Mouse (Mus musculus) bone marrow, adult 2 months (tissue): ENCODE measurements around the gene Camta1. TPM values are rescaled to one million over a fixed set of nuclear protein-coding genes. Genes with fewer than 3 reads are reported as not detected.

Experiments
- H3K27ac ChIP-seq: fragments of 200-500 bp; 2 replicates; pipeline ENCODE4 v1.5.1; 2012; ENCODE audit warnings: low read depth, mild to moderate bottlenecking, control low read depth, inconsistent platforms, low read length; ENCODE audit not compliant: control insufficient read depth, poor library complexity, insufficient read depth
- H3K4me1 ChIP-seq: fragments of 200-500 bp; 2 replicates; pipeline ENCODE4 v1.6.1; 2011; ENCODE audit warnings: low read length; ENCODE audit not compliant: control insufficient read depth, insufficient read depth
- H3K4me3 ChIP-seq: fragments of 200-500 bp; replicated peaks from 2 replicates; pipeline ENCODE3; 2011; ENCODE audit warnings: mild to moderate bottlenecking, low read depth, low read length, control low read depth; ENCODE audit not compliant: control insufficient read depth
- CTCF ChIP-seq: fragments of 200-500 bp; IDR thresholded peaks from 2 replicates; pipeline ENCODE4 v1.5.1; 2011; ENCODE audit warnings: low read length, control low read depth; ENCODE audit not compliant: control insufficient read depth, insufficient read depth
- POLR2A ChIP-seq: fragments of 200-500 bp; IDR thresholded peaks from 2 replicates; pipeline ENCODE4 v1.6.1; 2011; ENCODE audit warnings: low read depth, mild to moderate bottlenecking, control low read depth, low read length, borderline replicate concordance; ENCODE audit not compliant: control insufficient read depth
- WGBS: fragments of 180-500 bp; shearing (Covaris S2); methylation state at CpG from one replicate; pipeline ENCODE4 v1.1.7; 2018; 5-methylcytosine and 5-hydroxymethylcytosine counted together
- polyA plus RNA-seq: library from polyadenylated mRNA; stranded (reverse); fragments of >200 nt; gene quantifications from 2 replicates; pipeline ENCODE4 v1.2.4, GENCODE M21; 2011; ENCODE audit warnings: low replicate concordance; ENCODE audit not compliant: missing spikeins, insufficient read depth, insufficient read length

Gene Camta1
- polyA plus RNA-seq, 1 experiment, result 26.6 TPM

DNA sequence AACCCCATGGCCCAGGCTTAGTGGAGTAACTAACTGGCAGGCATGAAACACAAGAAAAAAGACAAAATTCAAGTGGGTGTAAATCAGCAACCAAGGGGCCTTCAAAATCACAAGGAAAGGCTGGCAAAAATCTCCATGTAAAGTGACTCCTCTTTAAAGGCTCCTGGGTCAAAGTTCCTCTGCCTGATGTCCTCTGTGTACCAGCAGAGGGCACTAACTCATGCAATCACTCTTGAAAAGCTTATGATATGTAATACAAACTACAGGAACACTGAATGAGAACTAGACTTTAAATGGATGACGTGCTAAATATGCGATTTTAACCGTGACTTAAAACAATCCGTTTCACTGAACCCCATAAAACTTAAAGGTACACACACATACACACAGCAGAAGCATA, 83.2 kb downstream of the Camta1 start:
- no peak overlapping the region for H3K4me3 ChIP-seq
- H3K27ac ChIP-seq, result no peak overlapping the region
- 49% methylated on average over 4 of the region's 4 CpGs for WGBS
- no peak for TF ChIP-seq CTCF
- no peak for TF ChIP-seq POLR2A
- H3K4me1 ChIP-seq, result no peaks in the 10 kb centered on the region

GRCm38 (mm10) chr4:151777451-151777850, 84.2 kb downstream of the Camta1 start:
- no peak overlapping the region for H3K4me3 ChIP-seq
- WGBS, result 87% methylated on average over 6 of the region's 6 CpGs
- no peak overlapping the region for H3K27ac ChIP-seq
- no peaks in the 10 kb centered on the region for H3K4me1 ChIP-seq
- TF ChIP-seq POLR2A (no peak), CTCF (no peak)

DNA sequence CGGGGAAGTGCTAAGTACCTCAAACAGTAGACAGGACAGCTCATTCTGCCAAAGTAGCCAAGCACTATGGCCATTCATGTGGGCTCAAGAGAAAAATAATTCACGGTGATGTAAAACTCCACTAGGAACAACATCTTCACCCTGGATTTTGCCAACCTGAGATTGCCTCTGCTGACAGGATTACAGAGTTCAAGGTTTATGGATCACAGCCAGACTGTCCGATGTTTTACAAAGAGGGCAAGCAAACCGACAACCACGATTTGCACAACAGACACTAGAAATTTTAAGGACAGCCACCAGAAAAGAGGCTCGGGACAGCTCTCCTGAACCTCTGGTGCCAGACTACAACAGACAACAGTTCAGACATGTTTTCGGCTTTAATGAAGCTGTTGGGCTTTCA, 86.2 kb downstream of the Camta1 start:
- WGBS, result 89% methylated on average over 7 of the region's 7 CpGs
- no peak overlapping the region for H3K27ac ChIP-seq
- TF ChIP-seq POLR2A (no peak), CTCF (no peak)
- H3K4me3 ChIP-seq, result no peak overlapping the region
- no peaks in the 10 kb centered on the region for H3K4me1 ChIP-seq

DNA sequence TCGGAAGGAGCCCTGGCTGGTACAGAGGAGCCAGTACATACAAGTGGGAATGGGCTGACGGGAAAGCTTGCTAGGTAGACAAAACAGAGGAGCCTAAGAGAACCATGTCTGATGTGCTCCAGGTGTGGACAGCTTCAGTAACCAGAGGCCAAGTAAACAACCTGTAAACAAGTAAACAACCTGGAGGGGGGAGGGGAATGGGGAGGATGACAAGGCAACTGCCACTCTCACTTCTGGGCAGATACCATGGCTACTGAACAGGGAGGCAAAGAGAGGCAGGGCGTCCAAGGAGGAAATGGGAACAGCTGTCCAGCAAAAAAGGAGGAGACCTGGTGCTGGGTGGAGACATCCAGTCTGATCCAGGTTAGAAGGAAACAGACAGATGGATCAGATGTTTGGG, 88.0 kb downstream of the Camta1 start:
- 86% methylated on average over 3 of the region's 3 CpGs for WGBS

GRCm38 (mm10) chr4:151773007-151773406, 88.7 kb downstream of the Camta1 start:
- H3K4me1 ChIP-seq, result no peaks in the 10 kb centered on the region
- no peak overlapping the region for H3K27ac ChIP-seq
- WGBS, result 73% methylated on average over 5 of the region's 5 CpGs
- TF ChIP-seq CTCF (no peak), POLR2A (no peak)
- no peak overlapping the region for H3K4me3 ChIP-seq

More for the DNA sequence above, 88.0 kb downstream of the Camta1 start:
- Histone ChIP-seq H3K27ac (no peak overlapping the region), H3K4me3 (no peak overlapping the region), H3K4me1 (no peaks in the 10 kb centered on the region)
- TF ChIP-seq CTCF (no peak), POLR2A (no peak)

DNA sequence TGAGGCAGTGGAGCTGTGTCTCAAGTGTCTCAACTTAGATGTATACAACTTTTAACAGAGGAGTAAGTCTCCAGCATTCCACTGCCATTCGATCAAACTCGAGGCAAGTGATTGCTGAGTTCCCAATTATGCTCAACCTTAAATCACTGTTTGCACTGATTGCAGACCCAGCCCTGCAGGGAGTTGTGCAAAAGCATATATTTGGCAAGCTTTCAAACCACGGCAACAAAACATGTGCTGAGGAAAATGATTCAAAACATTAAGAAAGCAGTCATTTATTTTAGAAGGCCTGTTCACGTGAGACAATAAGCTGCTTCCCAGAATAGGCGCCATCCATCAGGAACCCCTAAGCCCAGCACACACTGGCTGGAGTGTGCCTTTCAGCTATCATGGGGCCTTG, 91.0 kb downstream of the Camta1 start:
- H3K4me1 ChIP-seq, result no peaks in the 10 kb centered on the region
- TF ChIP-seq CTCF (no peak), POLR2A (no peak)
- H3K27ac ChIP-seq, result no peak overlapping the region
- 60% methylated on average over 5 of the region's 5 CpGs for WGBS
- H3K4me3 ChIP-seq, result no peak overlapping the region

DNA sequence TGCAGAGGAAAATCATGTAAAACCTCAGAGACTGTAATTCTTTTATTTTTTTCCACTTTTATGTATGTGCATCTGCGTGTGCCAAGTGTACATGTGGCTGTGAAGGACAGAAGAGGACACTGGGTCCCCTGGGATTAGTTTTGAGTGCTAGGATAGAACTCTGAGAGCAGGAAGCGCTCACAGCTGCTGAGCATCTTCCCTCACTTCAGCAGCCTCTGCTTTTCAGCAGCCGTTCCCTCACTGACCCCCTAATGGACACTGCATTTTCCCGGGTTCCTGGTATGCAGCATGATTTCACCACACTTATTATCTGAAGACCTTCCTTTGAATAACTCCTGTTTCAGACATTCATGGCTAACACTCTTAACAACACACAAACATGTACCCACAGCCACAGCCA, 93.9 kb downstream of the Camta1 start:
- no peak overlapping the region for H3K4me3 ChIP-seq

DNA sequence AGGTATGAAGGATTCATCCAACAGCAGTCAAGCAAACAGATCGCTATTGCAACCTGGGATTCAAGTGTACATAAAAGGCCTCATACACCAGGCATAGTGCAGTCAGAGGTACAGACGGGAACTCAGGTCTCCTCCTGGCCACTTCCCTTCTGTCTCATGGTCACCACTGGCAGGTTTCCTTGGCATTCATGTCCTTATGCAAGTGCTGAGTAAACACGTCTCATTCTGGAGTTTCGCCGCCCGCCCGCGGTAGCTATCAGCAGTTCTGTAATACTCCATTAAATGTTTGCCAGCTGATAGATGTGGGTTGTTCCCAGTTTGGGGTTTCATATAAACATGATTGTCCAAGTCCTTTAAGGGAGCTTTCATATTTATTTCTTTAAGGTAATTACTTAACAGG, 94.3 kb downstream of the Camta1 start:
- no peak for TF ChIP-seq CTCF
- TF ChIP-seq POLR2A, result no peak
- 88% methylated on average over 8 of the region's 8 CpGs for WGBS
- H3K4me3 ChIP-seq, result no peak overlapping the region
- H3K4me1 ChIP-seq, result no peaks in the 10 kb centered on the region
- no peak overlapping the region for H3K27ac ChIP-seq

More for the DNA sequence above, 93.9 kb downstream of the Camta1 start:
- Histone ChIP-seq H3K27ac (no peak overlapping the region), H3K4me1 (no peaks in the 10 kb centered on the region)
- WGBS, result 87% methylated on average over 4 of the region's 4 CpGs
- TF ChIP-seq POLR2A, result no peak
- no peak for TF ChIP-seq CTCF

GRCm38 (mm10) chr4:151765376-151765775, 96.3 kb downstream of the Camta1 start:
- Histone ChIP-seq H3K4me1 (no peaks in the 10 kb centered on the region), H3K27ac (no peak overlapping the region), H3K4me3 (no peak overlapping the region)
- TF ChIP-seq CTCF (no peak), POLR2A (no peak)
- WGBS, result 73% methylated on average over 4 of the region's 4 CpGs
